Mouse (Mus musculus): ENCODE results near the gene Dennd4c. TPM values are rescaled to one million over a fixed set of nuclear protein-coding genes. Genes with fewer than 3 reads are reported as not detected.

Gene Dennd4c
- polyA plus RNA-seq, 1 experiment, result 2.8 TPM

DNA sequence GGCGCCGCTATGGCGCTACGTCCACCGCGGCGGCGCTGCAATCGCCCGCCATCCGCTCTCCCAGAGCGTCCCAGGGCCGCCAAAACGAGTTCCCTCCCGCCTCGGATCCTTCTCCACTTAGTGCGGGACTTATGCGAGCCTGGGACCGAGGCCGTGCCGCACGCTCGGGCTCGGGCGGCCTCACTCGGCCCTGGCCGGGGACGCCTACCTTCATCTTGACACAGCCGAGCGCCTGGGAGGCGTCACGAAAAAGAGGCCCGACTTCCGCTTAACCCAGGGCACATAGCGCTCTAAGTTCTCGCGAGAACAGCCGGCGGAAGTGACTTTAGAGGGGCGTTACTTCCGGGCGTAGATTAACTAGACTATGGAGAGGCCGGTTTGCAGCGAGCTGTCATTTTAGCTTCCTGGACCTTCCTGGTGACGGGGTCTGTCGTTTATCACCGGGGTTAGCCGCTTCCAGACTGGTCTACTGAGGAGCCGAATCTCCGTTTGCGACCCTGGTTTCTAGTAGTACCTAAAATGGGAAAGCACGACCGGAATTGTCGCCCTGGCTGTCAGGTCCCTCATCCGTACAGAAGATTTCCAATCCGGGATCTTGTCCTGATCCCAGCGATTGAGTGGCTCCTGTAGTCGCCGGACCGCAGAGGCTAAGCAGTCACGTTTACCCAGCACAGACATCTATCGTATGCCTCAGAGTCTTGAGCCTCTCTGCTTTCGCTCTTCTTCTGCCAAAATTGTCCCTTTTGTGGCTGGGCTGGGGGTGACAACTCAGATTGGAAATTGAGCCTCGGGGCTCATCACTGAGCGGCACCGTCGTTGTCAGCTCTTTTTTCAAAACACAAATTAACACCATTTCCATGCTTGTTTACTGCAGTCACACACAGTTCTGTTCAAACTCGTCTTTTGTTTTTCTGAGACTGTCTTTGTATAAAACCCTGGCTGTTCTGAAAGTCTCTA is 109.0 kb downstream of the Dennd4c start, which contains the start of gene Rps6:
TSS of gene Rps6 (minus strand) at position 300 of the 957 bp plus-strand sequence.
- H3K79me2 ChIP-seq (ENCODE audit: control insufficient read depth, insufficient read depth), result peaks cover 26% of the 10 kb centered on the region
- H3ac ChIP-seq (ENCODE audit: control insufficient read depth, insufficient read length, low read depth), result peak within 1 kb of the TSS; percentile 94
- peaks cover 21% of the 10 kb centered on the region for H3K79me3 ChIP-seq (ENCODE audit: low read depth)
- H3K4me3 ChIP-seq (ENCODE audit: insufficient read depth, poor library complexity, severe bottlenecking), result peak within 1 kb of the TSS; percentile 89
- H3K36me3 ChIP-seq (ENCODE audit: control insufficient read depth, insufficient read depth), result peaks cover 36% of the 10 kb centered on the region
- H3K27me3 ChIP-seq (ENCODE audit: control insufficient read depth, insufficient read depth, insufficient read length), result no peaks in the 10 kb centered on the region
- no peak for TF ChIP-seq MYOD1 (IDR thresholded peaks at IDR 0.05; ENCODE audit: control insufficient read depth, insufficient read length, low read depth)
- peak; percentile 74 for TF ChIP-seq MAX (IDR thresholded peaks at IDR 0.05)

DNA sequence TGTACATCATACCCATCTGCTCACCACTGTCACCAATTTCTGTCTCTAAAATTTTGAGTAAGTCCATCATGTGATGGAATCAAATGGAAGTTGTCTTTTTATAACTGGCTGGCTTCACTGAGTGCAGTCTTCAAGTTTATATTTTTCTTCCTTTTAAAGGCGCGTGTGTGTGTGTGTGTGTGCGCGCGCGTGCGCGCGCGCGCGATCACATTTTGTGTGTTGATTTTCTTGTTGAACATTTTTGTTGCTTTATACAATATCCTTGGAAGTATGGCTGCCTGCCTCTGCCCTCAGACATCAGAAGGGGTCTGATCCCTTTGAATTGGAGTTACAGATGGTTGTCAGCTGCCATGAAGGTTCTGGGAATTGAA is 109.7 kb downstream of the Dennd4c start:
- Histone ChIP-seq H3K79me3 (ENCODE audit: low read depth) (peaks cover 21% of the 10 kb centered on the region), H3ac (ENCODE audit: control insufficient read depth, insufficient read length, low read depth) (peak overlapping the region; percentile 72), H3K36me3 (ENCODE audit: control insufficient read depth, insufficient read depth) (peaks cover 33% of the 10 kb centered on the region), H3K4me3 (ENCODE audit: insufficient read depth, poor library complexity, severe bottlenecking) (peak overlapping the region; percentile 89), H3K27me3 (ENCODE audit: control insufficient read depth, insufficient read depth, insufficient read length) (no peaks in the 10 kb centered on the region), H3K79me2 (ENCODE audit: control insufficient read depth, insufficient read depth) (peaks cover 26% of the 10 kb centered on the region)
- no peak for TF ChIP-seq CEBPB (IDR thresholded peaks at IDR 0.05; ENCODE audit: low read depth)
- TF ChIP-seq USF1 (IDR thresholded peaks at IDR 0.05; ENCODE audit: low read depth), result no peak
- TF ChIP-seq FOSL1 (IDR thresholded peaks at IDR 0.05; ENCODE audit: insufficient read depth, low read length, poor library complexity, severe bottlenecking), result no peak
- no peak for TF ChIP-seq MAX (IDR thresholded peaks at IDR 0.05)
- TF ChIP-seq MYOG (IDR thresholded peaks at IDR 0.05; ENCODE audit: control insufficient read depth, extremely low read depth, insufficient read length), result no peak
- no peak for TF ChIP-seq CTCF (IDR thresholded peaks at IDR 0.05; ENCODE audit: control insufficient read depth, insufficient read depth, insufficient read length)
- no peak for TF ChIP-seq MYOD1 (IDR thresholded peaks at IDR 0.05; ENCODE audit: control insufficient read depth, insufficient read length, low read depth)

DNA sequence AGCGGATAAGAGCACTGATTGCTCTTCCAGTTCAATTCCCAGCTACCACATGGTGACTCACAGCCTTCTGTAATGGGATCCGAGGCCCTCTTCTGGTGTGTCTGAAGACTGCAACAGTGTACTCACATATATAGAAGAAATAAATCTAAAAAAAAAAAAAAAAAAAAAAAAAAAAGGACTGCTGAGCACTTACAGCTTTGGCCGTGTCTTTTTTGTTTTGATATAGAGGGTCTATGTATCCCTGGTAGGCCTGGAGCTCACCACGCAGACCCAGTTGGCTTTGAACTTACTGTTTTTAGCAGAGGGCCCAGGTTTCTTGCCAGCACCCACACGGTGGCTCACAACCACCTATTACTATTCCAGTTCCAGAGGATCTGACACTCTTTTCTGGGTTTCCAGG is 115.7 kb downstream of the Dennd4c start:
- H3K27me3 ChIP-seq (ENCODE audit: control insufficient read depth, insufficient read depth, insufficient read length), result peaks cover 4% of the 10 kb centered on the region
- TF ChIP-seq MAX (IDR thresholded peaks at IDR 0.05) (no peak), MYOG (IDR thresholded peaks at IDR 0.05; ENCODE audit: control insufficient read depth, extremely low read depth, insufficient read length) (no peak), MYOD1 (IDR thresholded peaks at IDR 0.05; ENCODE audit: control insufficient read depth, insufficient read length, low read depth) (no peak), FOSL1 (IDR thresholded peaks at IDR 0.05; ENCODE audit: insufficient read depth, low read length, poor library complexity, severe bottlenecking) (no peak), USF1 (IDR thresholded peaks at IDR 0.05; ENCODE audit: low read depth) (no peak), CEBPB (IDR thresholded peaks at IDR 0.05; ENCODE audit: low read depth) (no peak), CTCF (IDR thresholded peaks at IDR 0.05; ENCODE audit: control insufficient read depth, insufficient read depth, insufficient read length) (no peak)
- H3K79me2 ChIP-seq (ENCODE audit: control insufficient read depth, insufficient read depth), result no peaks in the 10 kb centered on the region
- H3K36me3 ChIP-seq (ENCODE audit: control insufficient read depth, insufficient read depth), result no peaks in the 10 kb centered on the region
- H3ac ChIP-seq (ENCODE audit: control insufficient read depth, insufficient read length, low read depth), result no peak overlapping the region
- no peaks in the 10 kb centered on the region for H3K79me3 ChIP-seq (ENCODE audit: low read depth)
- no peak overlapping the region for H3K4me3 ChIP-seq (ENCODE audit: insufficient read depth, poor library complexity, severe bottlenecking)

DNA sequence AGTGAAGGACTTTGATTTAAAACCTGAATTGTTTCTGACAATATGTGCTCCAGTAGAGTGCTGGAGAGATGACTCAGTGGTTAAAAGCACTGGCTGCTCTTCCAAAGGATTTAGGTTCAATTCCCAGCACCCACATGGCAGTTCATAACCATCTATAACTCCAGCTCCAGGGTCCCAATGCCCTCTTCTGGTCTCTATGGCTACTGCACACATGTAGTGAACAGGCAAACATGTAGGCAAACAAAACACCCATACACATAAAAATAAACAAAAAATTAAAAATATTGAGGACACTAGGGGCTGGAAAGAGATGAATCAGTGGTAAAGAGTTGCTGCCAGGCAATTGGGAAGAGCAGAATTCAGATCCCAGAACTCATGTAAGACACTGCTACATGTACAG is 123.6 kb downstream of the Dennd4c start:
- TF ChIP-seq MYOG (IDR thresholded peaks at IDR 0.05; ENCODE audit: control insufficient read depth, extremely low read depth, insufficient read length) (no peak), CEBPB (IDR thresholded peaks at IDR 0.05; ENCODE audit: low read depth) (no peak)

GRCm38 (mm10) chr4:86873072-86873471 is 124.7 kb downstream of the Dennd4c start:
- Histone ChIP-seq H3K79me2 (ENCODE audit: control insufficient read depth, insufficient read depth) (no peaks in the 10 kb centered on the region), H3K79me3 (ENCODE audit: low read depth) (no peaks in the 10 kb centered on the region), H3K4me3 (ENCODE audit: insufficient read depth, poor library complexity, severe bottlenecking) (no peak overlapping the region), H3K36me3 (ENCODE audit: control insufficient read depth, insufficient read depth) (no peaks in the 10 kb centered on the region), H3K27me3 (ENCODE audit: control insufficient read depth, insufficient read depth, insufficient read length) (peaks cover 4% of the 10 kb centered on the region), H3ac (ENCODE audit: control insufficient read depth, insufficient read length, low read depth) (no peak overlapping the region)
- TF ChIP-seq MYOG (IDR thresholded peaks at IDR 0.05; ENCODE audit: control insufficient read depth, extremely low read depth, insufficient read length) (no peak), USF1 (IDR thresholded peaks at IDR 0.05; ENCODE audit: low read depth) (no peak), CTCF (IDR thresholded peaks at IDR 0.05; ENCODE audit: control insufficient read depth, insufficient read depth, insufficient read length) (no peak), CEBPB (IDR thresholded peaks at IDR 0.05; ENCODE audit: low read depth) (no peak), MAX (IDR thresholded peaks at IDR 0.05) (no peak), FOSL1 (IDR thresholded peaks at IDR 0.05; ENCODE audit: insufficient read depth, low read length, poor library complexity, severe bottlenecking) (no peak), MYOD1 (IDR thresholded peaks at IDR 0.05; ENCODE audit: control insufficient read depth, insufficient read length, low read depth) (no peak)

More for the DNA sequence above, 123.6 kb downstream of the Dennd4c start:
- Histone ChIP-seq H3K36me3 (ENCODE audit: control insufficient read depth, insufficient read depth) (no peaks in the 10 kb centered on the region), H3K79me2 (ENCODE audit: control insufficient read depth, insufficient read depth) (no peaks in the 10 kb centered on the region), H3K27me3 (ENCODE audit: control insufficient read depth, insufficient read depth, insufficient read length) (peaks cover 5% of the 10 kb centered on the region), H3ac (ENCODE audit: control insufficient read depth, insufficient read length, low read depth) (no peak overlapping the region), H3K4me3 (ENCODE audit: insufficient read depth, poor library complexity, severe bottlenecking) (no peak overlapping the region), H3K79me3 (ENCODE audit: low read depth) (no peaks in the 10 kb centered on the region)
